Mouse (Mus musculus) embryo, embryonic 9.5 days (tissue): Measurements from ENCODE around the gene Gm10358.
"Not testable (repeated sequence)": the region's sequence is repeated elsewhere in the genome, so short reads cannot be mapped to it uniquely, and the experiment has no call there.

Experiments
- DNase-seq: peaks from one replicate; pipeline ENCODE4 v3.0.0-alpha.2; 2017; ENCODE audit errors: extremely low spot score

Gm10358 gene

GRCm38 (mm10) chr8:75406489-75406888, at the start of gene Gm10358:
TSS of gene Gm10358 (minus strand) at chr8:75406589.
- no peak for DNase-seq

- DNase-seq = no peak
These were observed 42.0 kb upstream of the Gm10358 start, which contains the start of gene Iqcm for GRCm38 (mm10) chr8:75448394-75448793. TSS of gene Iqcm (plus strand) at chr8:75448694.

GRCm38 (mm10) chr8:75415696-75416095, 9.3 kb upstream of the Gm10358 start:
- DNase-seq = not testable (repeated sequence)

- no peak for DNase-seq
These were observed 21.6 kb downstream of the Gm10358 start for GRCm38 (mm10) chr8:75384770-75385290.

- DNase-seq = no peak
These were observed 30.8 kb downstream of the Gm10358 start for GRCm38 (mm10) chr8:75375530-75376123.

DNA sequence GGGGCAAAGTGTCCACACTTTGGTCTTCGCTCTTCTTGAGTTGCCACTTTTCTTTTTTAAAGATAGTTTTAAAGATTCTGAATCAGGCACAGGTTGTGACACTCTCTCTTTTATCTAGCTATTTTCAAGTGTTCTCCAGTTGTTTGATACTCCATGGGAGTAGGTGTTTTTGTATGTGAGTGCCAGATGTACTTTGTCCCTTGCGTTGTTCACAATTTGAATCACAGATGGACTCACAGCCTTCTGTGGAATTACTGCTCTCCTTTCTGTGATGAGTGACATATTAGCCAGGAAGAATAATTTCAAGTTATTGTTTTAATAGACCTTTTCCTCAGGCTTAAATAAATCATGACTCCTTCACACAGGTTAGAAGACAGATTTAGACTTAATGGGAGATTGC, 34.4 kb downstream of the Gm10358 start:
- no peak for DNase-seq
